In the genomic region with DNA sequence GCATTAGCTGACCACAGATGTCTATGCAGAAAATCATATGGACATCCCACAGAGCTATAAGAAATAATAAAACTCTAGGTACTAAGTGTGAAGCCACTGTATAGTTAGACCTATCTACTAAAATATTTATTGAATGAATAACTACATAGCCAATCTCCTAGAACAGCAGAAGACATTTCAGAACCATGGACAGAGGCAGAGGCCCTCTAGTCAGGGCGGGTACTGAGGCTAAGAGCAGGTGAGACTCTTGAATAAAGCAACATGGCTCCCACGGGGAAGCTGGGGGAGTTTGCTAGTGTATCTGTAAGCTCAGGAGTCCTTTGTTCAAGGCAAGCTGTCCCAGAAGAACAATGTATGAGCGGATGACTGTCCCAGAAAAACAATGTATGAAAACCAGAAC, we compare ENCODE assay signal across 9 mouse cellular contexts.
DNase-seq lines count a peak whose midpoint lies in the region; ATAC-seq and TF ChIP-seq lines count a peak whose summit lies in the region.
"Had no signal": no experiment of that assay in that cellular context is flagged by ENCODE, and none has a peak within 500 bp of the region (broad histone marks: within the 10 kb centered on the region; RNA-seq: fewer than 3 reads in every experiment).

No protein-coding gene starts in this region.

- no peak for ATAC-seq in neural tube, embryonic 11.5 days (ENCODE audit: insufficient read depth, low FRiP score, low TSS enrichment)
- ATAC-seq in neural tube, embryonic 15.5 days (ENCODE audit: low FRiP score), result no peak
- ATAC-seq in hindbrain, postnatal 0 days, result no peak
- no peak for ATAC-seq in inflammation-experienced regulatory T-cells, adult 6 months

- no peak overlapping the region for H3K4me3 ChIP-seq in neural tube, embryonic 11.5 days (ENCODE audit: low read depth, low read length)
- H3K4me3 ChIP-seq in neural tube, embryonic 15.5 days (replicated peaks), result no peak overlapping the region
- H3K4me3 ChIP-seq in hindbrain, postnatal 0 days (ENCODE audit: low read length), result no peak overlapping the region
- H3K4me3 ChIP-seq: limb, embryonic 12.5 days had no signal

- H3K27me3 ChIP-seq in neural tube, embryonic 11.5 days (ENCODE audit: control insufficient read depth, insufficient read depth, low read length), result no peaks in the 10 kb centered on the region
- peaks cover 31% of the 10 kb centered on the region; the same call in 1 of the 2 replicates for H3K27me3 ChIP-seq in neural tube, embryonic 15.5 days (replicated peaks)
- no peaks in the 10 kb centered on the region for H3K27me3 ChIP-seq in hindbrain, postnatal 0 days (ENCODE audit: insufficient read depth, low read length)
- H3K27me3 ChIP-seq in splenic B cell, adult 2 months (ENCODE audit: control insufficient read depth, insufficient read depth, low read length, poor library complexity, severe bottlenecking), result no peaks in the 10 kb centered on the region

- H3K4me1 ChIP-seq in neural tube, embryonic 11.5 days (ENCODE audit: control insufficient read depth, insufficient read depth, low read length), result no peaks in the 10 kb centered on the region
- H3K4me1 ChIP-seq in neural tube, embryonic 15.5 days, result peaks cover 12% of the 10 kb centered on the region
- no peaks in the 10 kb centered on the region for H3K4me1 ChIP-seq in hindbrain, postnatal 0 days (ENCODE audit: insufficient read depth, low read length)
- H3K4me1 ChIP-seq: limb, embryonic 12.5 days had no signal

- no peak for TF ChIP-seq CTCF in hindbrain, postnatal 0 days (IDR thresholded peaks at IDR 0.05; ENCODE audit: low read depth)

- H3K27ac ChIP-seq in neural tube, embryonic 11.5 days (ENCODE audit: low read depth, low read length), result no peak overlapping the region
- H3K27ac ChIP-seq in neural tube, embryonic 15.5 days (replicated peaks), result no peak overlapping the region
- H3K27ac ChIP-seq in hindbrain, postnatal 0 days, result no peak overlapping the region
- H3K27ac ChIP-seq: limb, embryonic 12.5 days had no signal

- WGBS in neural tube, embryonic 11.5 days, result 36% methylated on average over 3 of the region's 3 CpGs
- 28% methylated on average over 3 of the region's 3 CpGs for WGBS in neural tube, embryonic 15.5 days
- WGBS in hindbrain, postnatal 0 days, result 49% methylated on average over 3 of the region's 3 CpGs

- no peak overlapping the region for H3K4me2 ChIP-seq in neural tube, embryonic 11.5 days (ENCODE audit: low read depth)
- no peak overlapping the region for H3K4me2 ChIP-seq in neural tube, embryonic 15.5 days
- H3K4me2 ChIP-seq in hindbrain, postnatal 0 days (ENCODE audit: low read depth, low read length), result no peak overlapping the region
- H3K4me2 ChIP-seq: limb, embryonic 12.5 days had no signal

- H3K9ac ChIP-seq in neural tube, embryonic 11.5 days (ENCODE audit: low read length), result no peak overlapping the region
- H3K9ac ChIP-seq in neural tube, embryonic 15.5 days (replicated peaks), result no peak overlapping the region
- no peak overlapping the region for H3K9ac ChIP-seq in hindbrain, postnatal 0 days (replicated peaks; ENCODE audit: low read length)
- H3K9ac ChIP-seq: limb, embryonic 12.5 days had no signal

- peak; percentile 40 for DNase-seq in neural tube, embryonic 11.5 days (ENCODE audit: low spot score)
- DNase-seq in ZHBTc4 (ENCODE audit: low read depth, low spot score), result peak; percentile 77
- peak; percentile 28 for DNase-seq in hindbrain, postnatal 0 days (ENCODE audit: low spot score)
- DNase-seq in splenic B cell, adult 2 months (ENCODE audit: low read depth, low spot score), result peak; percentile 74
- DNase-seq in left cerebral cortex, postnatal 14 days (ENCODE audit: low spot score in 2 of 2), result no peak
- DNase-seq in left cerebral cortex, postnatal 25 days (ENCODE audit: low spot score in 2 of 2), result no peak

- H3K36me3 ChIP-seq in neural tube, embryonic 11.5 days (ENCODE audit: control insufficient read depth, insufficient read depth, low read length), result no peaks in the 10 kb centered on the region
- H3K36me3 ChIP-seq in neural tube, embryonic 15.5 days, result no peaks in the 10 kb centered on the region
- H3K36me3 ChIP-seq in hindbrain, postnatal 0 days (ENCODE audit: insufficient read depth, low read length), result no peaks in the 10 kb centered on the region
- H3K36me3 ChIP-seq in splenic B cell, adult 2 months (ENCODE audit: control insufficient read depth, insufficient read depth, low read length, poor library complexity, severe bottlenecking), result no peaks in the 10 kb centered on the region
- H3K36me3 ChIP-seq: limb, embryonic 12.5 days had no signal

- no peaks in the 10 kb centered on the region for H3K9me3 ChIP-seq in neural tube, embryonic 11.5 days (ENCODE audit: control insufficient read depth, low read length)
- H3K9me3 ChIP-seq in neural tube, embryonic 15.5 days (replicated peaks), result no peaks in the 10 kb centered on the region
- H3K9me3 ChIP-seq in hindbrain, postnatal 0 days (ENCODE audit: low read length), result no peaks in the 10 kb centered on the region
- H3K9me3 ChIP-seq: limb, embryonic 12.5 days had no signal

- intact Hi-C loops in left cerebral cortex, postnatal 14 days (cut with DNase I), result no loop called here
- intact Hi-C loops in left cerebral cortex, postnatal 25 days (cut with DNase I), result no loop called here

Comparison
In these comparisons a context has a peak if more than half of its experiments do, and no peak if none do; other contexts are left out.
1. DNase-seq: peak in neural tube, embryonic 11.5 days (single experiment), ZHBTc4 (single experiment), hindbrain, postnatal 0 days (single experiment) and splenic B cell, adult 2 months (single experiment); none in left cerebral cortex, postnatal 14 days (0 of 2) and left cerebral cortex, postnatal 25 days (0 of 2).